Mouse (Mus musculus): ENCODE results near the gene Rsrp1. TPM values are rescaled to one million over a fixed set of nuclear protein-coding genes. Genes with fewer than 3 reads are reported as not detected.
A peak's percentile ranks its signal among the peaks of the same experiment; 100 is the strongest.

Rsrp1 gene
- polyA plus RNA-seq, 2 experiments: 416 to 627 TPM

- DNase-seq (ENCODE audit: low spot score): no peak
- WGBS: 56% methylated on average over 7 of the region's 7 CpGs
- no peaks in the 10 kb centered on the region for H3K9me3 ChIP-seq (ENCODE audit: control insufficient read depth, low read length)
- no peak overlapping the region for H3K9ac ChIP-seq (ENCODE audit: low read depth, low read length, severe bottlenecking)
- no peak overlapping the region for H3K4me3 ChIP-seq (replicated peaks; ENCODE audit: low read length)
- H3K4me2 ChIP-seq (replicated peaks; ENCODE audit: low read depth, low read length, severe bottlenecking): no peak overlapping the region
- TF ChIP-seq POLR2A (IDR thresholded peaks at IDR 0.05; ENCODE audit: borderline replicate concordance, extremely low read depth, insufficient read depth, insufficient read length): no peak
- H3K27ac ChIP-seq (replicated peaks; ENCODE audit: low read depth, low read length): no peak overlapping the region
- H3K36me3 ChIP-seq (ENCODE audit: control insufficient read depth, insufficient read depth, low read length): no peaks in the 10 kb centered on the region
- no peaks in the 10 kb centered on the region for H3K27me3 ChIP-seq (ENCODE audit: control insufficient read depth, insufficient read depth, low read length)
- peaks cover 4% of the 10 kb centered on the region for H3K4me1 ChIP-seq (ENCODE audit: control insufficient read depth, insufficient read depth, low read length)
- ATAC-seq (ENCODE audit: low FRiP score, low read depth): no peak
These were observed 5.0 kb upstream of the Rsrp1 start for GRCm38 (mm10) chr4:134918381-134918780.

DNA sequence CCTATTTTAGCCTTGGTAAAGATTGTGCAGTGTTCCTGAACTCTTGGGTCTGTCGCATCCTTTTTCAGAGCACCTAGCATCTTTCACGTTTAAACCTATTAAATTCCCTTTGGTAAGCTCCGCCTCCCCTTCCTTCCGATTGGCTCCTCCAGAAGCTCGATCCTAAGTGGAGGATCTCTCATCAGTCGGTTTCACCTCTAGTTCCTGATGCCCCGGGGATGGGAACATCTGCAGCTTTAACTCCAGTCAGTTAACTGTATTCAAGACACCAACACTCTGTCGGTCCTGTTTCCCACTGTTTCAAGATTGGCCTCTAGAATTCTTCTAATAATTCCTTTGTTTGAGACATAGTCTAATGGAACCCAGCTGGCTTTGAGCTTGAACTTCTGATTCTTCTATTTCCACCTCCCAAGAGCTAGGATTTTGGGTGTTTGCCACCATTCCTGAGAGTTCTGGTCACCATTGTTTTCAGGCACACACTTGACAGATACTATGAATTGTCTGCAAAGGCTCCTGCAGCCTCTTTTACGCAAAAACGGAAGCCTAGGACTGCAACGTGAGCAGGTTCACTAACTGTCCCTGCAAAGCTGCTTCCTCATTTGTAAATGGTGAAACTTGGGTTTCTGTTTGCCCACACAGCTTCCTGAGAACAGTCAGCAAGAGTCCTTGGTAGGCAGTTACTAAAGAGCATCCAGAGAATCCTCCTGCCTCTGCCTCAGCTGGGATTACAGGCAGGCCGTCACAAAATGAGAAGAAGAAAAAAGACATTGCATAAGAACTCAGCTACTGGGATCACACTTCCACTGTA is 3.5 kb upstream of the Rsrp1 start:
- H3K4me3 ChIP-seq (replicated peaks; ENCODE audit: low read length): no peak overlapping the region
- DNase-seq (ENCODE audit: low spot score): no peak
- WGBS: 41% methylated on average over 12 of the region's 12 CpGs

DNA sequence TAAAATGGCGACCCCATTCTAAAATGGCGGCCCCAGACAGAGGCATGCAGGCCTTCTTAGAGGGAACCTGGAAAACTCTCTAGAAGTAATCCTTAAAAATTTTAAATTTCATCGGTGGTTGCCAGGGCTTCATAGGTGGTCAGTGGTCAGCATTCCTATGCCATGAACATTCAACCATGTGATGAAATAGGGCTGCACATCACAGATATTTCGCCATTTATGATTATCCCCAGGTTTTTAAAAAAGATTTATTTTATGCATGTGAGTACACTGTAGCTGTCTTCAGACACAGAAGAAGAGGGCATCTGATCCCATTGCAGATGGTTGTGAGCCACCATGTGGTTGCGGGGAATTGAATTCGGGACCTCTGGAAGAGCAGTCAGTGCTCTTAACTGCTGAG is 2.8 kb upstream of the Rsrp1 start:
- H3K27ac ChIP-seq (replicated peaks; ENCODE audit: low read depth, low read length): no peak overlapping the region
- H3K9ac ChIP-seq (ENCODE audit: low read depth, low read length, severe bottlenecking): no peak overlapping the region
- no peak overlapping the region for H3K4me3 ChIP-seq (replicated peaks; ENCODE audit: low read length)
- no peaks in the 10 kb centered on the region for H3K9me3 ChIP-seq (ENCODE audit: control insufficient read depth, low read length)
- no peak overlapping the region for H3K4me2 ChIP-seq (replicated peaks; ENCODE audit: low read depth, low read length, severe bottlenecking)
- H3K36me3 ChIP-seq (ENCODE audit: control insufficient read depth, insufficient read depth, low read length): peaks cover 13% of the 10 kb centered on the region
- 90% methylated on average over 6 of the region's 6 CpGs for WGBS
- TF ChIP-seq POLR2A (IDR thresholded peaks at IDR 0.05; ENCODE audit: borderline replicate concordance, extremely low read depth, insufficient read depth, insufficient read length): no peak
- ATAC-seq (ENCODE audit: low FRiP score, low read depth) (no peak), DNase-seq (ENCODE audit: low spot score) (no peak)
- peaks cover 9% of the 10 kb centered on the region for H3K4me1 ChIP-seq (ENCODE audit: control insufficient read depth, insufficient read depth, low read length)
- H3K27me3 ChIP-seq (ENCODE audit: control insufficient read depth, insufficient read depth, low read length): no peaks in the 10 kb centered on the region

More for the DNA sequence above, 3.5 kb upstream of the Rsrp1 start:
- Histone ChIP-seq H3K27me3 (ENCODE audit: control insufficient read depth, insufficient read depth, low read length) (no peaks in the 10 kb centered on the region), H3K36me3 (ENCODE audit: control insufficient read depth, insufficient read depth, low read length) (peaks cover 7% of the 10 kb centered on the region), H3K9ac (ENCODE audit: low read depth, low read length, severe bottlenecking) (no peak overlapping the region), H3K9me3 (ENCODE audit: control insufficient read depth, low read length) (no peaks in the 10 kb centered on the region), H3K4me2 (replicated peaks; ENCODE audit: low read depth, low read length, severe bottlenecking) (no peak overlapping the region), H3K27ac (replicated peaks; ENCODE audit: low read depth, low read length) (no peak overlapping the region), H3K4me1 (ENCODE audit: control insufficient read depth, insufficient read depth, low read length) (peaks cover 7% of the 10 kb centered on the region)
- ATAC-seq (ENCODE audit: low FRiP score, low read depth): no peak
- no peak for TF ChIP-seq POLR2A (IDR thresholded peaks at IDR 0.05; ENCODE audit: borderline replicate concordance, extremely low read depth, insufficient read depth, insufficient read length)

DNA sequence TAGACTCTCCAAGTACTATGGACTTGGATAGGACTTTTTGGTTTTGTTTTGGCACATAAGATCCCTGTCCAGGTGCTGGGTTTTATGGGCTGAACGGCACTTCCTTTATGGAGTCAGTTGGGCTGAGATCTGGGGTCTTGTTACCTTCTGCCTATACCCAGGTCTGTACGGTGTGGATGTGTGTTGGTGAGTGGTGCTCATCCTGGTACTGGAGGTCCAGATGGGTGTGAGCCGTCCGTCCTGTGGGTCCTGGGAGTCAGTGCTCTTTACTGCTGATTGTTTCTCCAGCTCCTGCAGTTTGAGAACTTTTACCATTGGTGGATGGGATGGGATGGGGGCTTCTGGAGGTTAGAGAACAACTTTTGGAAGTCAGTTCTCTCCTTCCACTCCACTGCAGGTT is 1.7 kb upstream of the Rsrp1 start:
- Histone ChIP-seq H3K27ac (replicated peaks; ENCODE audit: low read depth, low read length) (no peak overlapping the region), H3K36me3 (ENCODE audit: control insufficient read depth, insufficient read depth, low read length) (peaks cover 24% of the 10 kb centered on the region), H3K9me3 (ENCODE audit: control insufficient read depth, low read length) (no peaks in the 10 kb centered on the region), H3K4me2 (replicated peaks; ENCODE audit: low read depth, low read length, severe bottlenecking) (no peak overlapping the region), H3K27me3 (ENCODE audit: control insufficient read depth, insufficient read depth, low read length) (no peaks in the 10 kb centered on the region), H3K4me1 (ENCODE audit: control insufficient read depth, insufficient read depth, low read length) (peaks cover 15% of the 10 kb centered on the region), H3K9ac (ENCODE audit: low read depth, low read length, severe bottlenecking) (no peak overlapping the region), H3K4me3 (replicated peaks; ENCODE audit: low read length) (no peak overlapping the region)
- ATAC-seq (ENCODE audit: low FRiP score, low read depth) (no peak), DNase-seq (ENCODE audit: low spot score) (no peak)
- WGBS: 66% methylated on average over 4 of the region's 4 CpGs
- no peak for TF ChIP-seq POLR2A (IDR thresholded peaks at IDR 0.05; ENCODE audit: borderline replicate concordance, extremely low read depth, insufficient read depth, insufficient read length)

DNA sequence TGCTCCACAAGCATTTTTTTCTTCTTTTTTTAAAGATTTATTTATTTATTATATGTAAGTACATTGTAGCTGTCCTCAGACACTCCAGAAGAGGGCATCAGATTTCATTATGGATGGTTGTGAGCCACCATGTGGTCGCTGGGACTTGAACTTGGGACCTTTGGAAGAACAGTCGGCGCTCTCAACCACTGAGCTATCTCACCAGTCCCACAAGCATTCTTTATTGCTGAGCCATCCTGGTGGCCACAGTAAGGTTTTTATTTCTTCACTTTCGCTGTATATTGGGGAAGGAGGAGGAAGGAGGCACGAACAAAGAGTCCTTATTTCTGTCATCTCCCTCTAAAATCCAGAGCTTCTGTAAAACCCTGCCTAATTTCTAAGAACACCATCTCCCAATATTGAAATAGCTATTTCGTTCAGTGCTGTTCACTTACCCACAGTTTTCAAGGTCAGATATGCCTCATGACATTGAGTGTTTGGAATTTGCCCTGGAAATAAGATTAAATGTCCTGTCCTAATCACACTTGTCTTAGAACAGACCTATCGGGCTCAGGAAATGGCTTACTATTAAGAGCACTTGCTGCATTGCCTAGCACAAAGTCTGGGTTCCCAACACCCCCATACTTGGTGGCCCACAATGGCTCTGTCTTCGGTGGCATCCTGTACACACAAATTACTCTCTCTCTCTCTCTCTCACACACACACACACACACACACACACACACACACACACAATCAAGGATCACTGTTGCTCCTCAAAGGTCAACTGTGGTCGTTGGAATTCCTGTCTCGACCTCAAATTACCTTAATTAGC is 1.1 kb upstream of the Rsrp1 start:
- WGBS: 62% methylated on average over 10 of the region's 10 CpGs
- H3K27me3 ChIP-seq (ENCODE audit: control insufficient read depth, insufficient read depth, low read length): no peaks in the 10 kb centered on the region
- DNase-seq (ENCODE audit: low spot score): no peak
- H3K9me3 ChIP-seq (ENCODE audit: control insufficient read depth, low read length): no peaks in the 10 kb centered on the region
- H3K4me3 ChIP-seq (replicated peaks; ENCODE audit: low read length): peak overlapping the region; percentile 99
- ATAC-seq (ENCODE audit: low FRiP score, low read depth): no peak
- H3K27ac ChIP-seq (replicated peaks; ENCODE audit: low read depth, low read length): peak overlapping the region; percentile 88
- peak overlapping the region; percentile 97 for H3K4me2 ChIP-seq (replicated peaks; ENCODE audit: low read depth, low read length, severe bottlenecking)
- H3K9ac ChIP-seq (ENCODE audit: low read depth, low read length, severe bottlenecking): peak overlapping the region; percentile 93
- TF ChIP-seq POLR2A (IDR thresholded peaks at IDR 0.05; ENCODE audit: borderline replicate concordance, extremely low read depth, insufficient read depth, insufficient read length): no peak
- H3K36me3 ChIP-seq (ENCODE audit: control insufficient read depth, insufficient read depth, low read length): peaks cover 29% of the 10 kb centered on the region
- peaks cover 15% of the 10 kb centered on the region for H3K4me1 ChIP-seq (ENCODE audit: control insufficient read depth, insufficient read depth, low read length)

Data from limb, embryonic 14.5 days (tissue).